Comparison of ENCODE assay signal across 24 mouse cellular contexts in genomic region chr16:85386801-85387200, GRCm38 (mm10).
DNase-seq lines count a peak whose midpoint lies in the region; ATAC-seq and TF ChIP-seq lines count a peak whose summit lies in the region.
"Had no signal": no experiment of that assay in that cellular context is flagged by ENCODE, and none has a peak within 500 bp of the region (broad histone marks: within the 10 kb centered on the region; RNA-seq: fewer than 3 reads in every experiment).

No protein-coding gene starts in this region.

- DNase-seq in kidney, postnatal 0 days (ENCODE audit: low spot score), result peak; percentile 36
- DNase-seq in kidney, postnatal 36 days, result no peak
- DNase-seq in midbrain, postnatal 0 days (ENCODE audit: low spot score), result peak; percentile 6
- DNase-seq in testis, postnatal 10 days (ENCODE audit: low spot score), result no peak
- DNase-seq: adrenal gland, postnatal 10 days; B cell, adult 2 months; cerebellum, adult 11 months; cerebellum, adult 9-10 months; heart, postnatal 10 days; kidney, adult 11 months; liver, postnatal 0 days; lung, postnatal 36 days; retina, postnatal 1 day; right cerebral cortex, postnatal 14 days had no signal

- H3K9ac ChIP-seq in kidney, postnatal 0 days (ENCODE audit: low read depth, low read length), result no peak overlapping the region
- no peak overlapping the region for H3K9ac ChIP-seq in midbrain, postnatal 0 days (replicated peaks; ENCODE audit: low read length, poor library complexity, severe bottlenecking)
- no peak overlapping the region for H3K9ac ChIP-seq in midbrain, embryonic 16.5 days (ENCODE audit: low read depth, low read length)
- no peak overlapping the region for H3K9ac ChIP-seq in neural tube, embryonic 13.5 days
- H3K9ac ChIP-seq: heart, embryonic 13.5 days; limb, embryonic 12.5 days; liver, postnatal 0 days; neural tube, embryonic 12.5 days had no signal

- ATAC-seq in kidney, postnatal 0 days (replicated peaks; ENCODE audit: low FRiP score, low read depth), result no peak
- no peak for ATAC-seq in midbrain, postnatal 0 days (ENCODE audit: low FRiP score)
- no peak for ATAC-seq in midbrain, embryonic 16.5 days
- ATAC-seq in neural tube, embryonic 13.5 days (ENCODE audit: low read depth), result peak; percentile 75; the same call in 1 of the 2 replicates
- ATAC-seq: forebrain, embryonic 16.5 days; liver, postnatal 0 days had no signal

- H3K27me3 ChIP-seq in kidney, postnatal 0 days (ENCODE audit: insufficient read depth, low read length), result no peaks in the 10 kb centered on the region
- H3K27me3 ChIP-seq in midbrain, postnatal 0 days (ENCODE audit: insufficient read depth, low read length), result no peaks in the 10 kb centered on the region
- no peaks in the 10 kb centered on the region for H3K27me3 ChIP-seq in midbrain, embryonic 16.5 days (ENCODE audit: control insufficient read depth, insufficient read depth, low read depth, low read length)
- no peaks in the 10 kb centered on the region for H3K27me3 ChIP-seq in neural tube, embryonic 13.5 days
- H3K27me3 ChIP-seq: heart, embryonic 13.5 days; limb, embryonic 12.5 days; neural tube, embryonic 12.5 days had no signal

- no peak for TF ChIP-seq CTCF in kidney, postnatal 0 days (IDR thresholded peaks at IDR 0.05; ENCODE audit: low read depth)
- no peak for TF ChIP-seq CTCF in midbrain, postnatal 0 days (IDR thresholded peaks at IDR 0.05)

- no peaks in the 10 kb centered on the region for H3K36me3 ChIP-seq in kidney, postnatal 0 days (ENCODE audit: insufficient read depth, low read length)
- no peaks in the 10 kb centered on the region for H3K36me3 ChIP-seq in midbrain, postnatal 0 days (ENCODE audit: insufficient read depth, low read length)
- no peaks in the 10 kb centered on the region for H3K36me3 ChIP-seq in midbrain, embryonic 16.5 days (ENCODE audit: control insufficient read depth, insufficient read depth, low read length)
- H3K36me3 ChIP-seq in neural tube, embryonic 13.5 days, result no peaks in the 10 kb centered on the region
- H3K36me3 ChIP-seq: heart, embryonic 13.5 days; limb, embryonic 12.5 days; neural tube, embryonic 12.5 days had no signal

- H3K4me1 ChIP-seq in kidney, postnatal 0 days (replicated peaks; ENCODE audit: insufficient read depth, low read length), result no peaks in the 10 kb centered on the region
- H3K4me1 ChIP-seq in midbrain, postnatal 0 days (ENCODE audit: insufficient read depth, low read length), result no peaks in the 10 kb centered on the region
- H3K4me1 ChIP-seq in midbrain, embryonic 16.5 days (ENCODE audit: control insufficient read depth, insufficient read depth, low read length), result no peaks in the 10 kb centered on the region
- H3K4me1 ChIP-seq in neural tube, embryonic 13.5 days (replicated peaks), result peaks cover 10% of the 10 kb centered on the region
- H3K4me1 ChIP-seq: limb, embryonic 12.5 days had no signal

- no peak overlapping the region for H3K27ac ChIP-seq in kidney, postnatal 0 days
- no peak overlapping the region for H3K27ac ChIP-seq in midbrain, postnatal 0 days (ENCODE audit: low read depth, low read length)
- H3K27ac ChIP-seq in midbrain, embryonic 16.5 days (ENCODE audit: low read length), result no peak overlapping the region
- H3K27ac ChIP-seq in neural tube, embryonic 13.5 days (replicated peaks), result 0 out of 2 replicates have a peak overlapping the region, but pooled peaks have one; percentile 11
- H3K27ac ChIP-seq: heart, embryonic 13.5 days; left cerebral cortex, adult 2 months; limb, embryonic 12.5 days; neural tube, embryonic 12.5 days had no signal

- no peak overlapping the region for H3K4me2 ChIP-seq in kidney, postnatal 0 days (ENCODE audit: low read length)
- H3K4me2 ChIP-seq in midbrain, postnatal 0 days (ENCODE audit: low read depth, low read length, poor library complexity, severe bottlenecking), result no peak overlapping the region
- H3K4me2 ChIP-seq in midbrain, embryonic 16.5 days (ENCODE audit: low read length), result no peak overlapping the region
- H3K4me2 ChIP-seq in neural tube, embryonic 13.5 days, result no peak overlapping the region
- H3K4me2 ChIP-seq: heart, embryonic 13.5 days; limb, embryonic 12.5 days; liver, embryonic 11.5 days; midbrain, embryonic 11.5 days; neural tube, embryonic 12.5 days had no signal

- 43% methylated on average over 5 of the region's 5 CpGs for WGBS in kidney, postnatal 0 days
- 46% methylated on average over 5 of the region's 5 CpGs for WGBS in midbrain, postnatal 0 days
- WGBS in midbrain, embryonic 16.5 days, result 50% methylated on average over 5 of the region's 5 CpGs
- 33% methylated on average over 5 of the region's 5 CpGs for WGBS in neural tube, embryonic 13.5 days

- no peaks in the 10 kb centered on the region for H3K9me3 ChIP-seq in kidney, postnatal 0 days (replicated peaks; ENCODE audit: low read length)
- H3K9me3 ChIP-seq in midbrain, postnatal 0 days (ENCODE audit: low read length), result no peaks in the 10 kb centered on the region
- H3K9me3 ChIP-seq in midbrain, embryonic 16.5 days (replicated peaks; ENCODE audit: control insufficient read depth, low read length, poor library complexity, severe bottlenecking), result no peaks in the 10 kb centered on the region
- H3K9me3 ChIP-seq in neural tube, embryonic 13.5 days, result no peaks in the 10 kb centered on the region
- H3K9me3 ChIP-seq: heart, embryonic 13.5 days; limb, embryonic 12.5 days; neural tube, embryonic 12.5 days had no signal

- H3K4me3 ChIP-seq in kidney, postnatal 0 days (replicated peaks; ENCODE audit: low read depth, low read length), result no peak overlapping the region
- H3K4me3 ChIP-seq in midbrain, postnatal 0 days (ENCODE audit: low read depth, low read length), result no peak overlapping the region
- no peak overlapping the region for H3K4me3 ChIP-seq in midbrain, embryonic 16.5 days (ENCODE audit: low read depth, low read length)
- no peak overlapping the region for H3K4me3 ChIP-seq in neural tube, embryonic 13.5 days
- H3K4me3 ChIP-seq: erythroblast, embryonic 14.5 days; heart, embryonic 13.5 days; left cerebral cortex, adult 2 months; limb, embryonic 12.5 days; neural tube, embryonic 12.5 days had no signal

Comparison
In these comparisons a context has a peak if more than half of its experiments do, and no peak if none do; other contexts are left out.
1. DNase-seq: peak in kidney, postnatal 0 days (single experiment) and midbrain, postnatal 0 days (single experiment); none in kidney, postnatal 36 days (0 of 2) and testis, postnatal 10 days (single experiment).